Mouse (Mus musculus) MEL (cell line): ENCODE results near the gene Ing1.

Experiments
- CTCF ChIP-seq, 3 experiments: IDR thresholded peaks in 2 of 3; conservative IDR thresholded peaks in 1 of 3; 2 replicates each; pipeline ENCODE4 v1.5.1; 2011 to 2012; ENCODE audit warnings: low read length in 3 of 3, low read depth in 2 of 3, mild to moderate bottlenecking in 2 of 3, improper control_type of control experiment in 1 of 3, inconsistent platforms in 1 of 3, mixed read lengths in 1 of 3, moderate library complexity in 1 of 3; ENCODE audit not compliant: control insufficient read depth in 1 of 3, insufficient read depth in 1 of 3, poor library complexity in 1 of 3, severe bottlenecking in 1 of 3
- MAX ChIP-seq: IDR thresholded peaks from 2 replicates; pipeline ENCODE4 v1.6.1; 2011; ENCODE audit warnings: low read length, improper control_type of control experiment
- RCOR1 ChIP-seq: IDR thresholded peaks from 2 replicates; pipeline ENCODE4 v1.6.1; 2012; ENCODE audit warnings: low read depth, mild to moderate bottlenecking, inconsistent platforms, low read length, improper control_type of control experiment

- TF ChIP-seq MAX: no peak
- no peak for TF ChIP-seq RCOR1
- no peak for TF ChIP-seq CTCF (IDR thresholded peaks at IDR 0.05 in 2 of 3, conservative IDR thresholded peaks at IDR 0.05 in 1 of 3; ENCODE audit: control insufficient read depth in 1 of 3, insufficient read depth in 1 of 3, low read depth in 2 of 3, low read length in 3 of 3, poor library complexity in 1 of 3, severe bottlenecking in 1 of 3)
Observed at GRCm38 (mm10) chr8:11518056-11518396, 37.3 kb upstream of the Ing1 start.
